Comparison of ENCODE assay signal across 9 mouse cellular contexts in the genomic region with DNA sequence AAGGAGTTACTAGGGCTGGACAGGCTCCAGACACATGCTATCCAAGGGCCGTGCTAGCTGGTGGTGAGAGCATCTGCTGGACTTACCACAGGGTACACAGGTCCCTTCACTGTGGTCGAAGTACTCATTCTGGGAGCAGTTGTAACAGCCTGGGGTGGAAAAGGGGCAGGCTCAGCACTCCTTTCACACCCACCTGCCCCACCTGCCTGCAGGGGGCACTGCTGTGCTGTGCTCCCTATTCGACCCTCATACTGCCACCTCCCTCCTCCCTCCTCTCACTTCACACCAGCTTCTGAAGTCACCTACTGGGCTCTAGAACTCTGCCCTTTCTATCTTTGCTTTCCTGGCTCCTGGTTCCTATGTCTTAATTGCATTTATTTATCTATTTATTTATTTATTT. TPM values are rescaled to one million over a fixed set of nuclear protein-coding genes. Genes with fewer than 3 reads are reported as not detected.
DNase-seq lines count a peak whose midpoint lies in the region; ATAC-seq and TF ChIP-seq lines count a peak whose summit lies in the region.
"Had no signal": no experiment of that assay in that cellular context is flagged by ENCODE, and none has a peak within 500 bp of the region (broad histone marks: within the 10 kb centered on the region; RNA-seq: fewer than 3 reads in every experiment).

No protein-coding gene starts in this region.

- H3K4me1 ChIP-seq in spleen, adult 2 months (ENCODE audit: control insufficient read depth, insufficient read depth, insufficient read length), result no peaks in the 10 kb centered on the region
- H3K4me1 ChIP-seq in limb, embryonic 10.5 days, result no peaks in the 10 kb centered on the region
- no peaks in the 10 kb centered on the region for H3K4me1 ChIP-seq in forebrain, embryonic 14.5 days (ENCODE audit: control insufficient read depth, insufficient read depth, low read length)
- H3K4me1 ChIP-seq: midbrain, embryonic 12.5 days had no signal

- H3K36me3 ChIP-seq in spleen, adult 2 months (ENCODE audit: control insufficient read depth, insufficient read depth, low read length), result no peaks in the 10 kb centered on the region
- H3K36me3 ChIP-seq in limb, embryonic 10.5 days, result no peaks in the 10 kb centered on the region
- no peaks in the 10 kb centered on the region for H3K36me3 ChIP-seq in forebrain, embryonic 14.5 days (ENCODE audit: control insufficient read depth, insufficient read depth, low read length)
- H3K36me3 ChIP-seq: midbrain, embryonic 12.5 days had no signal

- H3K27ac ChIP-seq in spleen, adult 2 months (ENCODE audit: insufficient read depth, low read length), result no peak overlapping the region
- H3K27ac ChIP-seq in limb, embryonic 10.5 days, result no peak overlapping the region
- H3K27ac ChIP-seq in forebrain, embryonic 14.5 days (ENCODE audit: low read depth, low read length), result no peak overlapping the region
- H3K27ac ChIP-seq: midbrain, embryonic 12.5 days had no signal

- H3K4me2 ChIP-seq in forebrain, embryonic 14.5 days (ENCODE audit: low read length), result no peak overlapping the region
- H3K4me2 ChIP-seq: midbrain, embryonic 12.5 days had no signal

- TF ChIP-seq CTCF in spleen, adult 2 months (IDR thresholded peaks at IDR 0.05; ENCODE audit: extremely low read depth, insufficient read depth, insufficient read length, insufficient replicate concordance), result peak; percentile 52; the same call in 1 of the 2 replicates

- H3K9me3 ChIP-seq in limb, embryonic 10.5 days (replicated peaks), result no peaks in the 10 kb centered on the region
- no peaks in the 10 kb centered on the region for H3K9me3 ChIP-seq in forebrain, embryonic 14.5 days (replicated peaks; ENCODE audit: control insufficient read depth, low read length)
- H3K9me3 ChIP-seq: midbrain, embryonic 12.5 days had no signal

- H3K9ac ChIP-seq in forebrain, embryonic 14.5 days (ENCODE audit: low read length), result no peak overlapping the region
- H3K9ac ChIP-seq: midbrain, embryonic 12.5 days had no signal

- no peaks in the 10 kb centered on the region for H3K27me3 ChIP-seq in spleen, adult 2 months (ENCODE audit: control insufficient read depth, insufficient read depth, low read length)
- no peaks in the 10 kb centered on the region for H3K27me3 ChIP-seq in limb, embryonic 10.5 days (ENCODE audit: low read depth, poor library complexity, severe bottlenecking)
- no peaks in the 10 kb centered on the region for H3K27me3 ChIP-seq in forebrain, embryonic 14.5 days (replicated peaks; ENCODE audit: control insufficient read depth, insufficient read depth, low read length)
- H3K27me3 ChIP-seq: midbrain, embryonic 12.5 days had no signal

- no peak for TF ChIP-seq POLR2A in spleen, adult 2 months (IDR thresholded peaks at IDR 0.05; ENCODE audit: low read depth, low read length)

- intact Hi-C loops in gastrocnemius, postnatal 36 days (cut with DNase I), result no loop called here

- ATAC-seq in forebrain, embryonic 14.5 days, result no peak

- no peak overlapping the region for H3K4me3 ChIP-seq in spleen, adult 2 months (ENCODE audit: extremely low read depth, insufficient read depth, insufficient read length)
- no peak overlapping the region for H3K4me3 ChIP-seq in limb, embryonic 10.5 days
- no peak overlapping the region for H3K4me3 ChIP-seq in forebrain, embryonic 14.5 days (ENCODE audit: low read depth, low read length)
- H3K4me3 ChIP-seq: midbrain, embryonic 12.5 days had no signal

- DNase-seq in cerebellum, postnatal 14 days, result peak; percentile 33 to 58
- DNase-seq in cerebellum, adult 18-20 months, result no peak
- no peak for DNase-seq in spleen, adult 2 months (ENCODE audit: low read depth in 1 of 2, low spot score in 2 of 2)
- DNase-seq in spleen, postnatal 36 days (ENCODE audit: low spot score in 2 of 2), result no peak
- DNase-seq in limb, embryonic 10.5 days (ENCODE audit: low spot score), result peak; percentile 42
- peak; percentile 72 for DNase-seq in thymus, postnatal 4 days
- DNase-seq in gastrocnemius, postnatal 36 days, result no peak
- no peak for DNase-seq in forebrain, embryonic 14.5 days (ENCODE audit: low spot score)

- WGBS in spleen, adult 2 months, result 53% methylated on average over 3 of the region's 3 CpGs
- WGBS in limb, embryonic 10.5 days, result 42% methylated on average over 3 of the region's 3 CpGs
- 50% methylated on average over 3 of the region's 3 CpGs for WGBS in forebrain, embryonic 14.5 days

RNA-seq across cellular contexts. Expression of gene Muc6, which starts 12.0 kb away (rescaled TPM):
- polyA plus RNA-seq in spleen, adult 2 months (2012; rRNA removed), result 0.06 and 0.08 TPM in 2 replicates
- 0.14 and 0.15 TPM in 2 replicates for polyA plus RNA-seq in limb, embryonic 10.5 days (2016; fragmentation: Nextera tagmentation; extraction: Ambion mirVana)
- not detected for total RNA-seq in gastrocnemius, postnatal 36 days (2021)
- 0.09 and 0.16 TPM in 2 replicates for polyA plus RNA-seq in forebrain, embryonic 14.5 days (2014; fragmentation: Nextera tagmentation; extraction: Ambion mirVana)

RNA-seq across cellular contexts. Expression of gene Muc2, which starts 47.0 kb away (rescaled TPM):
- polyA plus RNA-seq in spleen, adult 2 months (2012; rRNA removed), result 0.36 and 1.0 TPM in 2 replicates
- 0.05 and 0.29 TPM in 2 replicates for polyA plus RNA-seq in limb, embryonic 10.5 days (2016; fragmentation: Nextera tagmentation; extraction: Ambion mirVana)
- total RNA-seq in gastrocnemius, postnatal 36 days (2021), result not detected
- not detected in 2 replicates for polyA plus RNA-seq in forebrain, embryonic 14.5 days (2014; fragmentation: Nextera tagmentation; extraction: Ambion mirVana)

Comparison
In these comparisons a context has a peak if more than half of its experiments do, and no peak if none do; other contexts are left out.
1. DNase-seq: peak in cerebellum, postnatal 14 days (2 of 2), limb, embryonic 10.5 days (single experiment) and thymus, postnatal 4 days (single experiment); none in cerebellum, adult 18-20 months (0 of 2), spleen, adult 2 months (0 of 2), spleen, postnatal 36 days (0 of 2), gastrocnemius, postnatal 36 days (0 of 2) and forebrain, embryonic 14.5 days (single experiment).